Mouse (Mus musculus) retina, postnatal 7 days (tissue): ENCODE results near the gene Ltbp1.

Experiments
- DNase-seq: peaks from one replicate; pipeline ENCODE4 v3.0.0-alpha.2; 2012; ENCODE audit warnings: low read depth, low spot score

The Ltbp1 gene

DNA sequence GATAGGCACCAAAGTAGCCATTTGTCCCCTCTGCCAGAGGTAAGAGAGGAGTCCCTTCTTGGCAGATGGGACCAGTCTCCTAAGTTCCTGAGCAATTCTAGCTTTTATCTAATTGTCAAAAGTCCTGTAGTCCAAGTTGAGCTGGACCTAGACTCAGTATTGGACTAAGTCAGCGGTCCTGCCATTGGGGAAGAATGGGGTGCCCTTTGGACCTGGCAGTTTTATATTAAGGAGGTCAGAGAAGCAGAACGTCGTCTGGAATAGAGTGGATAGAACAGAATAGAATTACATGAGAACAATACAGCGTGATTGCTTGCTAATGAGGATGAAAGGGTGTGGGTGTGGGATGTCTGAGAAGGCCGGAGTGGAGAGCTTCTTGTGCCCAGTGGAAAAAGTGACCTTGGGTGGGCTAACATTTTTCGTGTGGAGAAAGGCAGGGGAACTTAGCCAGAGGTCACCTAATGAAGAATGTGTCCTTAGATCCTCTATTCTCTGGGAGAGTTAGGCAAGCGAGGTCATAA, 167.4 kb downstream of the Ltbp1 start:
- DNase-seq = no peak

- DNase-seq = no peak
Observed at GRCm38 (mm10) chr17:75174501-75174900, 169.1 kb downstream of the Ltbp1 start.

- DNase-seq = no peak
Observed at GRCm38 (mm10) chr17:75177920-75178867, 172.8 kb downstream of the Ltbp1 start.

DNA sequence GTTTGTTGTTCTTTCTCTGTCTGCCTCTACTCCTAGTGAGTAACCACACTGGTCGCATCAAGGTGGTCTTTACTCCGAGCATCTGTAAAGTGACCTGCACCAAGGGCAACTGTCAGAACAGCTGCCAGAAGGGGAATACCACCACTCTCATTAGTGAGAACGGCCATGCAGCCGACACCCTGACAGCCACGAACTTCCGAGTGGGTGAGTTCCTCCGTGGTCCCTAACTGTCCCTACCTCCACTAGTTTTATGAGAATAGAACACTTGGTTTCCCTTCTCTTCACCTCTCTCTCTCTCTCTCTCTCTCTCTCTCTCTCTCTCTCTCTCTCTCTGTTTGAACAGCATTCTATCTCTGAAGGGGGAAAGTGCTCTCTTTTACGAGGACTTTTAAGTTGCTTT, 173.6 kb downstream of the Ltbp1 start:
- DNase-seq = no peak

- no peak for DNase-seq
Observed at GRCm38 (mm10) chr17:75180301-75180700, 174.9 kb downstream of the Ltbp1 start.

- DNase-seq = no peak
Observed at GRCm38 (mm10) chr17:75180956-75181588, 175.7 kb downstream of the Ltbp1 start.

DNA sequence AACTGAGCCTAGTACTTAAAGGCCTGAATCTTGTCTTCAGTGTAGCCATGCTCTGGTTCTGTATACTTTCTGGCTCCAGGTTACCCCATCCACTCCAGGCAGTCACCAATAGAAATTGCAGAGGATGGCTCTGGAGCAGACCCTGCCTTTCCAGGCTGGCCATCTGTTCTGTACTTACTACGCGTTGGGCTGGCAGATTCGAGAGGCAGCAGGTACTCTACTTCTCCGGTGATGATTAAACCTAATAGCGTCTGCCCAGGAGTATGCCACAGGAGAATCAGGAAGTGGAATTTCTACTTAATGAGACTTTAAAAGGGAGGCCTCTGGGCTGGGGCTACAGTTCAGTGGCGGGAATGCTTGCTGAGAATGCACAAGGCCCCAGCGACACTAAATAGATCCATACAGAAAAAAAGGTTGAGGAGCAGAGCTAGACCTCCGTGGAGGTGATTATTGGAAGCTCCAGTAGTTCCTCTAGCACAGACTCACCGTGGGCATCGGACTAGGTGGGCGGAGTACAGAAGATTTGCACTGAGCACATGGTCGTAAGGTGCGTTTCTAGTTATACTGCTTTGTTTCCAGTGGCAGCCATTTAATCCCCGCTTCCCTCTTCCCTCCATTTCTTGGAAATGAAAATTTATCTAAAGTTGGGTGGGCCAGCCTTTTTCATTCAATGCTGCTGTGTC, 177.1 kb downstream of the Ltbp1 start:
- DNase-seq = no peak

DNA sequence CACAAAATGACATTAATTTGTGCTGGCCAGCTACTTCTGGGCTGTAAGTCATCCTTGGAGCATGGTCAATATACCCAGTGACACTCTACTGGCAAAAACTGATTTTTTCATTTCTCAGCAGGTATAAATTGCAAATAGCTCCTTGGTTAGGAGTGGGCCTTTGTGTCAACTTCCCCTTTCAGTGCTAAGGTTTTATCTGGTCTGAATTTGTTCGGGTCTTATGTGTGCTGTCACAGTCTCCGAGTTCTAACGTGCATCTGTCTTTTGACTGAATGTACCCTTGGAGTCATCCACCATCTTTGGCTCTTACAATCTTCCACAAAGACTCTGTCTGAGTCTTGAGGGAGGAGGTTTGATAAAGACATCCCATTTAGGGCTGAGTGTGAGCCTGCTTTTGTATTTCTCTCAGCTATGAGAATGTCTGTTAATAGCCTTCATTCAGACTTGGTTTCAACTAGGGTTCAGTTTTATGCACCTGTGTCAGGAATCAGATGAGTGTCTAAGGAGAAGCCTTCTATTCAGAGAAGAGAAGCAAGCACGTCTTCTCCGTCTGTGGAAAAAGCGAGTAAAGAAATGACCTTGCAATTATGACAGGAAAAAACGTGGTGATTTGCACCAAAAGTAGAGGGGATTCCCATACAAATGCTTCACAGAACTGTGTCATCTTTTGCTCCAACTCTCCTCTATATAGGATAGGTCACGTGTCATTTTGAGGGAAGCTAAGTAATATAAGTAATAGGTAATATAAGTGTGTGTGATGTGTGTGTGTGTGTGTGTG, 181.6 kb downstream of the Ltbp1 start:
- DNase-seq = no peak

- DNase-seq = no peak
Observed at GRCm38 (mm10) chr17:75196952-75197351, 191.6 kb downstream of the Ltbp1 start.

DNA sequence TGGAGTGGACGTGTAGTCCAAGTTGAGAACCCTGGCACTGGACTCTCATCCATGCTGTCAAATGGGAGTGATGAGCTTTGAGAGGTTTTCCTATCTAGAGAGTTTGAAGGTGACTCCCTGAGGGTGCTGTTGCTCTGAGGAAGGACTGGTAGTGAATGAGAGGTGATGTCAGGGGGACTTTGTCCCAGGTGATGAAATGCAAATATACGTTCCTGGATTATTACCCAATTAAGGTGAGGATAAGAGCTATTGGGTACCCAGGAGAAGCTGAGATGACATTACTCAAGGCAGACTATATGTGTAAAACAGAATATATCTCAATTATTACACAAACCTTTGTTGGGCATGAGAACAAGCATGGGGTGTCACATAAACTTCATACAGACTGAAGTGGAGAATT, 193.4 kb downstream of the Ltbp1 start:
- no peak for DNase-seq

GRCm38 (mm10) chr17:75199694-75200093, 194.3 kb downstream of the Ltbp1 start:
- DNase-seq = no peak

GRCm38 (mm10) chr17:75202314-75202713, 196.9 kb downstream of the Ltbp1 start:
- DNase-seq = no peak

GRCm38 (mm10) chr17:75204065-75204464, 198.7 kb downstream of the Ltbp1 start:
- DNase-seq = no peak

DNA sequence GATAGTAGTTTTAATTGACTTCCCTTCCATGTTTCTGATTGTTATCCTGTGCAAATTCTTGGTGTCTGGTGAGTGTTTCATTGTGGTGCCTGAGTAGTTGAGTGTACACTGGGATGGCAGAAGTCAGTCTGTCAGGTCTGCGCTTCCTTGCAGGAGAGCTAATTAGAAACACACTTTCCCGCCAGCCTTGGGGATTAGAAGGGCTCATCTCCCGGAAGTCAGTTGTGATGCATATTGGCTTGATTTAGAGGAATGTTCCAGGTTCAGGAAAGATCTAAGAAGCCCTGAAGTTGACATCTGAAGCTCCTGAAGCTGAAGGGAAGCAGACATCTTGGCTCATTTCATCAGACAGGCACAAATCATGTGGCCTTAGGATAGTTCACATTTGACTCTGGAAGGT, 200.9 kb downstream of the Ltbp1 start:
- no peak for DNase-seq

GRCm38 (mm10) chr17:75208164-75208698, 202.9 kb downstream of the Ltbp1 start:
- DNase-seq = no peak

DNA sequence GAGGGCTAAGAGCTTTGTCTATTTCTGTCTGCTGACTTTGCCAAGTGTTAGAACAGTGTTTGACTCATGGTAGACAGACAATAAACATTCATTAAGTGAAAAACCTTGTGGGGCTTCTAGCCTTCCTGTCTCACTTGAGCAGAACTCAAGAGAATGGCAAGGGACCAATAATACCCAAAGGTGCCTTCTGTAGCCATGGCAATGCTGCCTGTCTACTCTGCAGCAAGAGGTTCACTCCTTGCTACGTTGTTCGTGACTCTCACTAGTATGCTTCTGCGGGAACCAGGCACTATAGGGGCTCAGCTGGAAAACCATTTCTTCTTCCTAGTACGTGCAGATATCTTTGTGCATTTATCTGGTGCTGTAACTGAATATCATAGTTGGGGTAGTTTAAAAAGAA, 205.2 kb downstream of the Ltbp1 start:
- no peak for DNase-seq

- no peak for DNase-seq
Observed at GRCm38 (mm10) chr17:75216362-75216761, 211.0 kb downstream of the Ltbp1 start.

DNA sequence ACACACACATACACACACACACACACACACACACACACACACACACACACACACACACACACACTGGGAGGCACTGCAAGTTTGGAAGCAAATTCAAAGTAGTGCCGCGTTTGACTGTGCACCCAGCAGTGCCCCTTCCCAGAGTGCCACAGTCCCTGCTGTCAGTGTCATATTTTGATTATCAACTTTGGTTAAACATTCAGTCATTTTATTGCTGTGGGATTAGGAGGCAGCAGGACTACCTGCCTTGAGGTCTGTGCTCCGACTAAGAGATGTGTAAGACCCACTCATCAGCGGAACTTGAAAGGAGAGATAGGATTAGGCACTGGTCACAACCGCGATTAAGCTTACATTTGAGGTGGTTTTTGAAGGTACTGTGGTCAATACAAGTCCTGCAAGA, 213.3 kb downstream of the Ltbp1 start:
- DNase-seq = no peak

GRCm38 (mm10) chr17:75228321-75228720, 223.0 kb downstream of the Ltbp1 start:
- no peak for DNase-seq

DNA sequence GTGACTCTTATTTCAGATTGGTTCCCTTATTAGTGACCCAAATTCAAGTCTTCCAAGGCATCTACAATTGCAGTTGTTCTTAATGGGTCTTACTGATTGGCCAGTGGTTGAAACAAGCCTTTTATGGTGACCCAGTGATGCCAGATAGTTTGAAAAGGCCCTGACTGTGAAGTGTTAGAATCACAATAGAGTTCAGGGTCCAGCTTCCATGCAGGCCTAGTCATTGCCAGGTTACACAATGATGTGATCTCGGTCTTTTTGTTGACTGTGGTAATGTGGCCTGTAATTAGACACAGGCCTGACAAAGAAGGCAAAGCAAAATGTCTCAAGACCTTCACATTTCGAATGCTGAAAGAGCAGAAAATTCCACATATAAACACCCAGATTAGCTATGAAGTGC, 227.8 kb downstream of the Ltbp1 start:
- no peak for DNase-seq

DNA sequence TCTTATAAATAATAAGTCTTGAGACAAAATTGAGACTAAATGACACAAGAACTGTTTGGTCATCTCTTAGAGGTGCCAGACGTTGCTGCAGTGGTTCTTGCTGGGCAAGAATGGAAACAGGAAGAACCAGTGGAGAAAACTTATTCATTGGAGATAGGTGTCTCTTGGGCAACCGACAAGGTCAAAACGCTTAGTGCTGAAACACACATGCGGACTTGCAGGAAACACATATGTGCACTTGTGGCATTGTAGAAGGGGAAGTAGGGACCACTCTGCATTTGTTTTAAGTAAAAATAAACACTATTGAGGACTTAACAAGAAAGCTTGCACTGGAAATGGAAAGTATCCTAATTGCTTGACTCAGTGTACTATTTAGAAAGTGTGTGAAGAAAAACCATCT, 228.6 kb downstream of the Ltbp1 start:
- DNase-seq = no peak
